Mouse (Mus musculus): ENCODE measurements around the gene Disp1. TPM values are rescaled to one million over a fixed set of nuclear protein-coding genes. Genes with fewer than 3 reads are reported as not detected.

The Disp1 gene
- polyA plus RNA-seq, 1 experiment from 2014 or later = 11.2 TPM

GRCm38 (mm10) chr1:183163512-183164189 lies 57.7 kb downstream of the Disp1 start:
- Histone ChIP-seq H3K27me3 (ENCODE audit: control insufficient read depth, insufficient read depth, low read length) (no peaks in the 10 kb centered on the region), H3K4me2 (replicated peaks; ENCODE audit: low read depth, low read length) (no peak overlapping the region), H3K4me1 (replicated peaks; ENCODE audit: control insufficient read depth, insufficient read depth, low read length) (no peaks in the 10 kb centered on the region), H3K9ac (ENCODE audit: low read depth, low read length) (no peak overlapping the region), H3K9me3 (ENCODE audit: control insufficient read depth, low read length) (no peaks in the 10 kb centered on the region), H3K36me3 (ENCODE audit: control insufficient read depth, insufficient read depth, low read length) (no peaks in the 10 kb centered on the region), H3K4me3 (ENCODE audit: low read depth, low read length) (no peak overlapping the region), H3K27ac (ENCODE audit: low read depth, low read length) (no peak overlapping the region)
- DNase-seq (ENCODE audit: low spot score) (no peak), ATAC-seq (ENCODE audit: low FRiP score) (no peak)
- WGBS = 79% methylated on average over 5 of the region's 5 CpGs

GRCm38 (mm10) chr1:183161057-183161456 lies 60.3 kb downstream of the Disp1 start:
- H3K4me1 ChIP-seq (replicated peaks; ENCODE audit: control insufficient read depth, insufficient read depth, low read length) = no peaks in the 10 kb centered on the region
- ATAC-seq (ENCODE audit: low FRiP score) = no peak
- H3K9ac ChIP-seq (ENCODE audit: low read depth, low read length) = no peak overlapping the region
- DNase-seq (ENCODE audit: low spot score) = no peak
- no peaks in the 10 kb centered on the region for H3K27me3 ChIP-seq (ENCODE audit: control insufficient read depth, insufficient read depth, low read length)
- 89% methylated on average over 11 of the region's 11 CpGs for WGBS
- H3K4me2 ChIP-seq (replicated peaks; ENCODE audit: low read depth, low read length) = no peak overlapping the region
- no peaks in the 10 kb centered on the region for H3K9me3 ChIP-seq (ENCODE audit: control insufficient read depth, low read length)
- no peaks in the 10 kb centered on the region for H3K36me3 ChIP-seq (ENCODE audit: control insufficient read depth, insufficient read depth, low read length)
- H3K4me3 ChIP-seq (ENCODE audit: low read depth, low read length) = no peak overlapping the region
- no peak overlapping the region for H3K27ac ChIP-seq (ENCODE audit: low read depth, low read length)

- Histone ChIP-seq H3K4me3 (ENCODE audit: low read depth, low read length) (no peak overlapping the region), H3K9ac (ENCODE audit: low read depth, low read length) (no peak overlapping the region), H3K4me1 (replicated peaks; ENCODE audit: control insufficient read depth, insufficient read depth, low read length) (no peaks in the 10 kb centered on the region), H3K27ac (ENCODE audit: low read depth, low read length) (no peak overlapping the region), H3K27me3 (ENCODE audit: control insufficient read depth, insufficient read depth, low read length) (no peaks in the 10 kb centered on the region), H3K4me2 (replicated peaks; ENCODE audit: low read depth, low read length) (no peak overlapping the region), H3K9me3 (ENCODE audit: control insufficient read depth, low read length) (no peaks in the 10 kb centered on the region), H3K36me3 (ENCODE audit: control insufficient read depth, insufficient read depth, low read length) (no peaks in the 10 kb centered on the region)
- ATAC-seq (ENCODE audit: low FRiP score) (no peak), DNase-seq (ENCODE audit: low spot score) (no peak)
- WGBS = 91% methylated on average over 6 of the region's 6 CpGs
Measured at GRCm38 (mm10) chr1:183160188-183160587, 61.1 kb downstream of the Disp1 start.

GRCm38 (mm10) chr1:183159183-183159582 lies 62.1 kb downstream of the Disp1 start:
- ATAC-seq (ENCODE audit: low FRiP score) (no peak), DNase-seq (ENCODE audit: low spot score) (no peak)
- H3K4me1 ChIP-seq (replicated peaks; ENCODE audit: control insufficient read depth, insufficient read depth, low read length) = no peaks in the 10 kb centered on the region
- no peak overlapping the region for H3K9ac ChIP-seq (ENCODE audit: low read depth, low read length)
- H3K9me3 ChIP-seq (ENCODE audit: control insufficient read depth, low read length) = no peaks in the 10 kb centered on the region
- no peak overlapping the region for H3K4me3 ChIP-seq (ENCODE audit: low read depth, low read length)
- no peaks in the 10 kb centered on the region for H3K27me3 ChIP-seq (ENCODE audit: control insufficient read depth, insufficient read depth, low read length)
- H3K36me3 ChIP-seq (ENCODE audit: control insufficient read depth, insufficient read depth, low read length) = no peaks in the 10 kb centered on the region
- 72% methylated on average over 7 of the region's 7 CpGs for WGBS
- no peak overlapping the region for H3K4me2 ChIP-seq (replicated peaks; ENCODE audit: low read depth, low read length)
- no peak overlapping the region for H3K27ac ChIP-seq (ENCODE audit: low read depth, low read length)

- DNase-seq (ENCODE audit: low spot score) (no peak), ATAC-seq (ENCODE audit: low FRiP score) (no peak)
- Histone ChIP-seq H3K4me1 (replicated peaks; ENCODE audit: control insufficient read depth, insufficient read depth, low read length) (peaks cover 1% of the 10 kb centered on the region; the same call in 1 of the 2 replicates), H3K27me3 (ENCODE audit: control insufficient read depth, insufficient read depth, low read length) (no peaks in the 10 kb centered on the region), H3K9me3 (ENCODE audit: control insufficient read depth, low read length) (no peaks in the 10 kb centered on the region), H3K27ac (ENCODE audit: low read depth, low read length) (no peak overlapping the region), H3K36me3 (ENCODE audit: control insufficient read depth, insufficient read depth, low read length) (no peaks in the 10 kb centered on the region), H3K9ac (ENCODE audit: low read depth, low read length) (no peak overlapping the region), H3K4me2 (replicated peaks; ENCODE audit: low read depth, low read length) (no peak overlapping the region), H3K4me3 (ENCODE audit: low read depth, low read length) (no peak overlapping the region)
- 76% methylated on average over 5 of the region's 5 CpGs for WGBS
Measured at GRCm38 (mm10) chr1:183155600-183155999, 65.7 kb downstream of the Disp1 start.

- Histone ChIP-seq H3K9ac (ENCODE audit: low read depth, low read length) (no peak overlapping the region), H3K27ac (ENCODE audit: low read depth, low read length) (no peak overlapping the region), H3K36me3 (ENCODE audit: control insufficient read depth, insufficient read depth, low read length) (no peaks in the 10 kb centered on the region), H3K4me3 (ENCODE audit: low read depth, low read length) (no peak overlapping the region), H3K4me2 (replicated peaks; ENCODE audit: low read depth, low read length) (no peak overlapping the region), H3K4me1 (replicated peaks; ENCODE audit: control insufficient read depth, insufficient read depth, low read length) (peaks cover 11% of the 10 kb centered on the region), H3K9me3 (ENCODE audit: control insufficient read depth, low read length) (no peaks in the 10 kb centered on the region), H3K27me3 (ENCODE audit: control insufficient read depth, insufficient read depth, low read length) (no peaks in the 10 kb centered on the region)
- ATAC-seq (ENCODE audit: low FRiP score) (no peak), DNase-seq (ENCODE audit: low spot score) (no peak)
- WGBS = 55% methylated on average over 7 of the region's 7 CpGs
Measured at GRCm38 (mm10) chr1:183154296-183155204, 66.8 kb downstream of the Disp1 start.

- Histone ChIP-seq H3K36me3 (ENCODE audit: control insufficient read depth, insufficient read depth, low read length) (no peaks in the 10 kb centered on the region), H3K4me3 (ENCODE audit: low read depth, low read length) (no peak overlapping the region), H3K9ac (ENCODE audit: low read depth, low read length) (no peak overlapping the region), H3K27ac (ENCODE audit: low read depth, low read length) (no peak overlapping the region), H3K9me3 (ENCODE audit: control insufficient read depth, low read length) (no peaks in the 10 kb centered on the region), H3K27me3 (ENCODE audit: control insufficient read depth, insufficient read depth, low read length) (no peaks in the 10 kb centered on the region), H3K4me1 (replicated peaks; ENCODE audit: control insufficient read depth, insufficient read depth, low read length) (peaks cover 11% of the 10 kb centered on the region), H3K4me2 (replicated peaks; ENCODE audit: low read depth, low read length) (no peak overlapping the region)
- DNase-seq (ENCODE audit: low spot score) = no peak
- no peak for ATAC-seq (ENCODE audit: low FRiP score)
- WGBS = 92% methylated on average over 4 of the region's 4 CpGs
Measured at GRCm38 (mm10) chr1:183153354-183153753, 68.0 kb downstream of the Disp1 start.

- H3K4me2 ChIP-seq (replicated peaks; ENCODE audit: low read depth, low read length) = no peak overlapping the region
- H3K9me3 ChIP-seq (ENCODE audit: control insufficient read depth, low read length) = no peaks in the 10 kb centered on the region
- no peak overlapping the region for H3K27ac ChIP-seq (ENCODE audit: low read depth, low read length)
- 82% methylated on average over 12 of the region's 12 CpGs for WGBS
- peaks cover 11% of the 10 kb centered on the region for H3K4me1 ChIP-seq (replicated peaks; ENCODE audit: control insufficient read depth, insufficient read depth, low read length)
- no peaks in the 10 kb centered on the region for H3K36me3 ChIP-seq (ENCODE audit: control insufficient read depth, insufficient read depth, low read length)
- no peak overlapping the region for H3K4me3 ChIP-seq (ENCODE audit: low read depth, low read length)
- DNase-seq (ENCODE audit: low spot score) (no peak), ATAC-seq (ENCODE audit: low FRiP score) (no peak)
- no peak overlapping the region for H3K9ac ChIP-seq (ENCODE audit: low read depth, low read length)
- no peaks in the 10 kb centered on the region for H3K27me3 ChIP-seq (ENCODE audit: control insufficient read depth, insufficient read depth, low read length)
Measured at GRCm38 (mm10) chr1:183151510-183152319, 69.6 kb downstream of the Disp1 start.
